Mouse (Mus musculus) kidney, adult 18-20 months (tissue): ENCODE results near the gene Mrgpra1.
"Not testable (repeated sequence)": the region's sequence is repeated elsewhere in the genome, so short reads cannot be mapped to it uniquely, and the experiment has no call there.

Source experiments
- DNase-seq: peaks from one replicate; pipeline ENCODE4 v3.0.0; 2021

Gene Mrgpra1

GRCm38 (mm10) chr7:47354140-47354539, at the start of gene Mrgpra1:
Gene Mrgpra1, minus strand, starts transcription at chr7:47354240.
- no peak for DNase-seq

- no peak for DNase-seq
Observed at GRCm38 (mm10) chr7:47401125-47401524, 47.1 kb upstream of the Mrgpra1 start.

GRCm38 (mm10) chr7:47348421-47348820, 5.6 kb downstream of the Mrgpra1 start:
- DNase-seq: no peak

- no peak for DNase-seq
Observed at GRCm38 (mm10) chr7:47345905-47346478, 8.0 kb downstream of the Mrgpra1 start.

GRCm38 (mm10) chr7:47341887-47342286, 12.2 kb downstream of the Mrgpra1 start:
- not testable (repeated sequence) for DNase-seq

GRCm38 (mm10) chr7:47341389-47341788, 12.7 kb downstream of the Mrgpra1 start:
- not testable (repeated sequence) for DNase-seq

- no peak for DNase-seq
Observed at GRCm38 (mm10) chr7:47318299-47318698, 35.7 kb downstream of the Mrgpra1 start.

- DNase-seq: no peak
Observed at GRCm38 (mm10) chr7:47312289-47312688, 41.8 kb downstream of the Mrgpra1 start.

GRCm38 (mm10) chr7:47309855-47310254, 44.2 kb downstream of the Mrgpra1 start:
- no peak for DNase-seq

GRCm38 (mm10) chr7:47304661-47305060, 49.4 kb downstream of the Mrgpra1 start:
- not testable (repeated sequence) for DNase-seq

- not testable (repeated sequence) for DNase-seq
Observed at GRCm38 (mm10) chr7:47299612-47300011, 54.4 kb downstream of the Mrgpra1 start.
